Mouse (Mus musculus) layer of hippocampus, adult 2 months (tissue): Measurements from ENCODE around the gene Olfr1039. TPM values are rescaled to one million over a fixed set of nuclear protein-coding genes. Genes with fewer than 3 reads are reported as not detected.
"Not testable (repeated sequence)": the region's sequence is repeated elsewhere in the genome, so short reads cannot be mapped to it uniquely, and the experiment has no call there.

Experiments used
- DNase-seq, 2 experiments: peaks; one replicate each; pipeline ENCODE4 v3.0.0; 2022; ENCODE audit warnings: low spot score in 2 of 2
- H3K27ac ChIP-seq: fragments of 200-600 bp; 2 replicates; pipeline ENCODE4 v1.8.1; 2022
- H3K4me3 ChIP-seq: fragments of 200-600 bp; 2 replicates; pipeline ENCODE4 v1.8.1; 2022; ENCODE audit warnings: mild to moderate bottlenecking
- CTCF ChIP-seq: fragments of 200-600 bp; conservative IDR thresholded peaks from 2 replicates; pipeline ENCODE4 v1.8.1; 2022; ENCODE audit warnings: antibody characterized with exemption, mild to moderate bottlenecking, moderate library complexity
- long read RNA-seq, 2 experiments: library from polyadenylated mRNA; stranded (forward); transcript quantifications; one replicate each; pipeline ENCODE4 v2.0.0; 2021; ENCODE audit warnings: borderline mapping rate in 2 of 2
- total RNA-seq, 2 experiments: library from RNA; stranded (reverse); gene quantifications; 2 replicates each; pipeline ENCODE4 v1.2.3; 2021

The Olfr1039 gene
- not detected for total RNA-seq
- long read RNA-seq, experiment 1, result 0 reads
- long read RNA-seq, experiment 2, result 0 reads

GRCm38 (mm10) chr2:86135828-86136227 is at the start of gene Olfr1039:
Gene Olfr1039, minus strand, starts transcription at chr2:86135928.
- no peak within 1 kb of the TSS for H3K27ac ChIP-seq
- DNase-seq, result no peak
- no peak for TF ChIP-seq CTCF
- H3K4me3 ChIP-seq, result no peak within 1 kb of the TSS

DNA sequence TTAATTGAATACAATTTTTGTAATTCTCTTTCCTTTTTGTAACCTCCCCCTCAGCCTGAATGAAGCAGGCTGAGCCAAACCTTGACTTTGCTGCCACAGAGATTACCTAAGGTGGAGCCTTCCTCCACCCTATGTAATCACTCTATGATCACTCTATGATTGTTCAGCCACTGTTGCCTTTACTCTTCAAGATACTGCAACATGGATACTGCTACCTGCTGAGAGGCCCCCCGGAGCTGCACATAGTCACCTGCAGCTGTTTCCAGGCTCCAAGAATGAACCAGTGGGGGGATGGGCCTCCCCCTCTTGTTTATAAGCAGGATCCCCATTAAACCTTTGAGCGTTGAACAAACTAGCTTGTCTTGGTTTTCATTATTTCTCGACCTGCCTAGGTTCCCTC is 44.2 kb upstream of the Olfr1039 start:
- TF ChIP-seq CTCF, result no peak
- Histone ChIP-seq H3K27ac (no peak overlapping the region), H3K4me3 (no peak overlapping the region)
- DNase-seq, result no peak

GRCm38 (mm10) chr2:86177720-86178119 is 42.0 kb upstream of the Olfr1039 start, which contains the start of gene Olfr1044:
Gene Olfr1044, minus strand, starts transcription at chr2:86177820.
- no peak for TF ChIP-seq CTCF

GRCm38 (mm10) chr2:86175422-86175821 is 39.7 kb upstream of the Olfr1039 start:
- not testable (repeated sequence) for H3K27ac ChIP-seq, H3K4me3 ChIP-seq, DNase-seq

More at GRCm38 (mm10) chr2:86177720-86178119, 42.0 kb upstream of the Olfr1039 start, which contains the start of gene Olfr1044:
- DNase-seq, result no peak
- Histone ChIP-seq H3K27ac (no peak within 1 kb of the TSS), H3K4me3 (no peak within 1 kb of the TSS)

- no peak within 1 kb of the TSS for H3K4me3 ChIP-seq
- TF ChIP-seq CTCF, result no peak
- H3K27ac ChIP-seq, result no peak within 1 kb of the TSS
- no peak for DNase-seq
Observed at GRCm38 (mm10) chr2:86167422-86167821, 31.7 kb upstream of the Olfr1039 start, which contains the start of gene Olfr1043. Gene Olfr1043, minus strand, starts transcription at chr2:86167522.

- DNase-seq, result no peak
- no peak within 1 kb of the TSS for H3K4me3 ChIP-seq
- no peak for TF ChIP-seq CTCF
- H3K27ac ChIP-seq, result no peak within 1 kb of the TSS
Observed at GRCm38 (mm10) chr2:86161738-86162137, 26.0 kb upstream of the Olfr1039 start, which contains the start of gene Olfr1042. Gene Olfr1042, minus strand, starts transcription at chr2:86161838.

DNA sequence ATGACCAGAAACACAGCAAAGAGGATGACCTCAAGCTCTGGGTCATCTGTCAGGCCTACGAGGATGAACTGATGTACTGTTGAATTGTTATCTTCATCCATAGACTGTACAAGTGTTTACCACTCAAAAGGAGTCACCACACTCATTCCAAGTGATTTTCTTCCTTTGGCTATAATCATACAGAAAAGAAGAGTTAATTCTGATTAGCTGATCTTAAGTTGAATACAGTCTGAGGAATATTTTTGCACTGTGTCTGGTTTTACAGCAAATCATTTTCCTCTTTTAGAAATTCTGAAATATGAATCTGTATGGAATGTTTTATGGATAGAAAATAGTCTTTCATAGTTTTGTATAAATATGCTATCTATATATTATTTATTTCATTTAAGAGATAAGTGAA is 10.9 kb upstream of the Olfr1039 start, which contains the start of gene Olfr1040:
TSS of gene Olfr1040 (minus strand) at position 101 of the 400 bp plus-strand sequence.
- no peak within 1 kb of the TSS for H3K27ac ChIP-seq
- no peak for TF ChIP-seq CTCF
- no peak for DNase-seq
- H3K4me3 ChIP-seq, result no peak within 1 kb of the TSS

DNA sequence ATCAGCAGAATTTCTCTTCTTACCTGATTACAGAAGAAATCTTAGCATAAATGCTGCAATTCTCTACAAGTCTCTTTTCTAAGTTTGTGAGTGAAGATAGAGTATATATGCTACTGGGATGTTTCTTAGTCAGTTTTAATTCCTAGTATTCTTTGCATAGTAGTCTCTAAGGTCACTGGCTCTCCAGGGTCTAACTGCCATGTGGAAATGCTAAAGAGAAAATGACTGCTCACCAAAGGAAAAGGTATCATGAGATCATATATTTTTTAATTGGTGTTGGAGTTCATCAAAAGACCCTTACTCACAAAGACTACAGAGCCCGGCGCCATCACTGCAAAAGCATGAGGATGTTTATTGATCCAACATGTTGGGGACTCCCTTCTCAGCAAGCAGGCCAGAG is 48.4 kb downstream of the Olfr1039 start, which contains the start of gene Olfr1037:
TSS of gene Olfr1037 (minus strand) at position 101 of the 400 bp plus-strand sequence.
- H3K27ac ChIP-seq, result no peak within 1 kb of the TSS
- no peak for TF ChIP-seq CTCF

GRCm38 (mm10) chr2:86080478-86080877 is 55.2 kb downstream of the Olfr1039 start:
- H3K4me3 ChIP-seq, DNase-seq, H3K27ac ChIP-seq: not testable (repeated sequence)

More for the DNA sequence above, 48.4 kb downstream of the Olfr1039 start, which contains the start of gene Olfr1037:
- DNase-seq, result no peak
- no peak within 1 kb of the TSS for H3K4me3 ChIP-seq

Other genes with a start within 250 kb of the Olfr1039 start
- gene Olfr1024, start 230.9 kb downstream of the Olfr1039 start, total RNA-seq, result not detected
- not detected for gene Olfr1025-ps1, start 220.7 kb downstream of the Olfr1039 start, total RNA-seq
- gene Olfr1026, start 214.4 kb downstream of the Olfr1039 start, total RNA-seq, result not detected
- under 1 TPM in 1 of 2 experiments, not detected in 1; 0.10 TPM for gene Olfr1028, start 185.5 kb downstream of the Olfr1039 start, total RNA-seq
- gene Olfr1029, start 162.0 kb downstream of the Olfr1039 start, total RNA-seq, result not detected
- not detected for gene Olfr1030, start 156.7 kb downstream of the Olfr1039 start, total RNA-seq
- not detected for gene Olfr1031, start 145.6 kb downstream of the Olfr1039 start, total RNA-seq
- not detected for gene Olfr1032, start 130.4 kb downstream of the Olfr1039 start, total RNA-seq
- not detected for gene Olfr1033, start 115.3 kb downstream of the Olfr1039 start, total RNA-seq
- not detected for gene Olfr1034, start 90.1 kb downstream of the Olfr1039 start, total RNA-seq
- not detected for gene Olfr1036, start 61.9 kb downstream of the Olfr1039 start, total RNA-seq
- not detected for gene Olfr1037, start 48.5 kb downstream of the Olfr1039 start, total RNA-seq
- gene Olfr1040, start 10.8 kb upstream of the Olfr1039 start, total RNA-seq, result not detected
- gene Olfr1042, start 25.9 kb upstream of the Olfr1039 start, total RNA-seq, result not detected
- not detected for gene Olfr1043, start 31.6 kb upstream of the Olfr1039 start, total RNA-seq
- gene Olfr1044, start 41.9 kb upstream of the Olfr1039 start, total RNA-seq, result not detected
- not detected for gene Olfr52, start 49.8 kb upstream of the Olfr1039 start, total RNA-seq
- gene Olfr1045, start 67.1 kb upstream of the Olfr1039 start, total RNA-seq, result not detected
- gene Olfr1046, start 83.4 kb upstream of the Olfr1039 start, total RNA-seq, result not detected
- not detected for gene Olfr1047, start 95.5 kb upstream of the Olfr1039 start, total RNA-seq
- not detected for gene Olfr1048, start 104.4 kb upstream of the Olfr1039 start, total RNA-seq
- gene Olfr1049, start 122.4 kb upstream of the Olfr1039 start, total RNA-seq, result not detected
- not detected for gene Olfr1051, start 143.2 kb upstream of the Olfr1039 start, total RNA-seq
- gene Olfr1052, start 156.5 kb upstream of the Olfr1039 start, total RNA-seq, result not detected
- gene Olfr1053, start 179.4 kb upstream of the Olfr1039 start, total RNA-seq, result not detected
- gene Olfr1054, start 199.5 kb upstream of the Olfr1039 start, total RNA-seq, result not detected
- gene Olfr1055, start 214.4 kb upstream of the Olfr1039 start, total RNA-seq, result not detected
- not detected for gene Olfr1056, start 226.5 kb upstream of the Olfr1039 start, total RNA-seq
- not detected for gene Olfr1057, start 242.5 kb upstream of the Olfr1039 start, total RNA-seq